Mouse (Mus musculus) limb, embryonic 12.5 days (tissue): Measurements from ENCODE around the gene Pm20d1. TPM values are rescaled to one million over a fixed set of nuclear protein-coding genes. Genes with fewer than 3 reads are reported as not detected.
A peak's percentile ranks its signal among the peaks of the same experiment; 100 is the strongest.

Experiments
- ATAC-seq: fragments of 200-750 bp; cut with Nextera tagmentation; 2 replicates; pipeline ENCODE4 v1.8.0; 2017; ENCODE audit warnings: low read depth, moderate TSS enrichment; ENCODE audit not compliant: insufficient number of reproducible peaks, insufficient read depth, low FRiP score, low TSS enrichment
- H3K27ac ChIP-seq: fragments of 300-500 bp; sonication (generic); 2 replicates; pipeline ENCODE4 v1.5.1; 2016; ENCODE audit warnings: mild to moderate bottlenecking, moderate library complexity
- H3K27me3 ChIP-seq: fragments of 300-500 bp; sonication (generic); 2 replicates; pipeline ENCODE4 v1.6.1; 2016; ENCODE audit warnings: mild to moderate bottlenecking, moderate library complexity
- H3K36me3 ChIP-seq: fragments of 300-500 bp; sonication (generic); 2 replicates; pipeline ENCODE4 v1.6.1; 2016; ENCODE audit warnings: mild to moderate bottlenecking, moderate library complexity
- H3K4me1 ChIP-seq: fragments of 300-500 bp; sonication (generic); replicated peaks from 2 replicates; pipeline ENCODE4 v1.6.1; 2016
- H3K4me2 ChIP-seq: fragments of 300-500 bp; sonication (generic); 2 replicates; pipeline ENCODE4 v1.6.1; 2016; ENCODE audit warnings: mild to moderate bottlenecking, moderate library complexity
- H3K4me3 ChIP-seq: fragments of 300-500 bp; sonication (generic); replicated peaks from 2 replicates; pipeline ENCODE4 v1.5.1; 2016; ENCODE audit warnings: mild to moderate bottlenecking
- H3K9ac ChIP-seq: fragments of 300-500 bp; sonication (generic); replicated peaks from 2 replicates; pipeline ENCODE4 v1.6.1; 2016; ENCODE audit warnings: mild to moderate bottlenecking, moderate library complexity
- H3K9me3 ChIP-seq: fragments of 300-500 bp; sonication (generic); 2 replicates; pipeline ENCODE4 v1.6.1; 2016; ENCODE audit warnings: mild to moderate bottlenecking, moderate library complexity
- WGBS: fragments of 180-500 bp; shearing (Covaris S2); methylation state at CpG from one replicate; pipeline ENCODE4 v1.1.7; 2016; 5-methylcytosine and 5-hydroxymethylcytosine counted together
- polyA plus RNA-seq: library from polyadenylated mRNA; unstranded; fragments of >200 nt; fragmentation: Nextera tagmentation; extraction: Ambion mirVana; gene quantifications from 2 replicates; pipeline ENCODE4 v1.2.1, GENCODE M21; 2016

Gene Pm20d1
- 1.7 and 2.5 TPM in 2 replicates for polyA plus RNA-seq

- Histone ChIP-seq H3K4me3 (peak within 1 kb of the TSS; percentile 35), H3K27me3 (no peaks in the 10 kb centered on the region), H3K4me1 (peaks cover 11% of the 10 kb centered on the region; the same call in 1 of the 2 replicates), H3K9ac (peak within 1 kb of the TSS; percentile 38; the same call in 1 of the 2 replicates), H3K4me2 (peak within 1 kb of the TSS; percentile 55), H3K36me3 (no peaks in the 10 kb centered on the region), H3K9me3 (no peaks in the 10 kb centered on the region), H3K27ac (no peak within 1 kb of the TSS)
- ATAC-seq = peak; percentile 37; the same call in 1 of the 2 replicates
- WGBS = 4% methylated on average over 26 of the region's 26 CpGs
Observed at GRCm38 (mm10) chr1:131797202-131797909, at the start of gene Pm20d1. Gene Pm20d1 (plus strand): TSS chr1:131797381.

GRCm38 (mm10) chr1:131747761-131748160, 49.4 kb upstream of the Pm20d1 start:
- Histone ChIP-seq H3K4me2 (no peak overlapping the region), H3K27ac (no peak overlapping the region), H3K27me3 (peaks cover 9% of the 10 kb centered on the region; the same call in 1 of the 2 replicates), H3K9ac (no peak overlapping the region), H3K36me3 (no peaks in the 10 kb centered on the region), H3K4me1 (peaks cover 4% of the 10 kb centered on the region; the same call in 1 of the 2 replicates), H3K4me3 (no peak overlapping the region), H3K9me3 (no peaks in the 10 kb centered on the region)
- 79% methylated on average over 2 of the region's 2 CpGs for WGBS
- ATAC-seq = no peak

GRCm38 (mm10) chr1:131748636-131749035, 48.5 kb upstream of the Pm20d1 start:
- Histone ChIP-seq H3K27me3 (peaks cover 9% of the 10 kb centered on the region; the same call in 1 of the 2 replicates), H3K27ac (no peak overlapping the region), H3K36me3 (no peaks in the 10 kb centered on the region), H3K4me2 (no peak overlapping the region), H3K9ac (no peak overlapping the region), H3K4me3 (no peak overlapping the region), H3K9me3 (no peaks in the 10 kb centered on the region), H3K4me1 (peaks cover 4% of the 10 kb centered on the region; the same call in 1 of the 2 replicates)
- WGBS = 70% methylated on average over 2 of the region's 2 CpGs
- ATAC-seq = no peak

- ATAC-seq = no peak
- H3K36me3 ChIP-seq = no peaks in the 10 kb centered on the region
- no peak overlapping the region for H3K27ac ChIP-seq
- H3K9ac ChIP-seq = no peak overlapping the region
- peaks cover 9% of the 10 kb centered on the region; the same call in 1 of the 2 replicates for H3K27me3 ChIP-seq
- H3K9me3 ChIP-seq = no peaks in the 10 kb centered on the region
- H3K4me2 ChIP-seq = no peak overlapping the region
- 70% methylated on average over 15 of the region's 15 CpGs for WGBS
- H3K4me3 ChIP-seq = no peak overlapping the region
- peaks cover 4% of the 10 kb centered on the region; the same call in 1 of the 2 replicates for H3K4me1 ChIP-seq
Observed at GRCm38 (mm10) chr1:131749706-131750545, 47.3 kb upstream of the Pm20d1 start.

- 74% methylated on average over 3 of the region's 3 CpGs for WGBS
- no peak overlapping the region for H3K4me3 ChIP-seq
- ATAC-seq = no peak
- H3K9me3 ChIP-seq = no peaks in the 10 kb centered on the region
- H3K36me3 ChIP-seq = no peaks in the 10 kb centered on the region
- peaks cover 9% of the 10 kb centered on the region; the same call in 1 of the 2 replicates for H3K27me3 ChIP-seq
- no peak overlapping the region for H3K27ac ChIP-seq
- peaks cover 4% of the 10 kb centered on the region; the same call in 1 of the 2 replicates for H3K4me1 ChIP-seq
- no peak overlapping the region for H3K4me2 ChIP-seq
- no peak overlapping the region for H3K9ac ChIP-seq
Observed at GRCm38 (mm10) chr1:131751181-131751890, 45.8 kb upstream of the Pm20d1 start.

- 81% methylated on average over 10 of the region's 10 CpGs for WGBS
- no peaks in the 10 kb centered on the region for H3K9me3 ChIP-seq
- H3K27me3 ChIP-seq = peaks cover 8% of the 10 kb centered on the region; the same call in 1 of the 2 replicates
- no peak overlapping the region for H3K27ac ChIP-seq
- no peak overlapping the region for H3K4me3 ChIP-seq
- no peak overlapping the region for H3K4me2 ChIP-seq
- H3K9ac ChIP-seq = no peak overlapping the region
- ATAC-seq = no peak
- H3K36me3 ChIP-seq = no peaks in the 10 kb centered on the region
- peaks cover 4% of the 10 kb centered on the region; the same call in 1 of the 2 replicates for H3K4me1 ChIP-seq
Observed at GRCm38 (mm10) chr1:131751891-131752311, 45.3 kb upstream of the Pm20d1 start.

GRCm38 (mm10) chr1:131754212-131754829, 42.9 kb upstream of the Pm20d1 start:
- no peak for ATAC-seq
- Histone ChIP-seq H3K27me3 (0 out of 2 replicates have a peak, but pooled peaks cover 6% of the 10 kb centered on the region), H3K36me3 (no peaks in the 10 kb centered on the region), H3K4me3 (no peak overlapping the region), H3K4me1 (peaks cover 4% of the 10 kb centered on the region; the same call in 1 of the 2 replicates), H3K4me2 (no peak overlapping the region), H3K9me3 (no peaks in the 10 kb centered on the region), H3K27ac (no peak overlapping the region), H3K9ac (no peak overlapping the region)
- 80% methylated on average over 3 of the region's 3 CpGs for WGBS

- H3K9me3 ChIP-seq = no peaks in the 10 kb centered on the region
- WGBS = 90% methylated on average over 4 of the region's 4 CpGs
Observed at GRCm38 (mm10) chr1:131754916-131755315, 42.3 kb upstream of the Pm20d1 start.

GRCm38 (mm10) chr1:131757211-131757610, 40.0 kb upstream of the Pm20d1 start:
- Histone ChIP-seq H3K4me2 (no peak overlapping the region), H3K4me3 (no peak overlapping the region), H3K9ac (no peak overlapping the region), H3K27me3 (0 out of 2 replicates have a peak, but pooled peaks cover 3% of the 10 kb centered on the region), H3K36me3 (no peaks in the 10 kb centered on the region), H3K27ac (no peak overlapping the region), H3K4me1 (no peaks in the 10 kb centered on the region), H3K9me3 (no peaks in the 10 kb centered on the region)
- 96% methylated on average over 6 of the region's 6 CpGs for WGBS
- ATAC-seq = no peak

More at GRCm38 (mm10) chr1:131754916-131755315, 42.3 kb upstream of the Pm20d1 start:
- H3K4me3 ChIP-seq = no peak overlapping the region
- peaks cover 4% of the 10 kb centered on the region; the same call in 1 of the 2 replicates for H3K4me1 ChIP-seq
- H3K27me3 ChIP-seq = 0 out of 2 replicates have a peak, but pooled peaks cover 6% of the 10 kb centered on the region
- no peak overlapping the region for H3K27ac ChIP-seq
- no peak overlapping the region for H3K4me2 ChIP-seq
- ATAC-seq = no peak
- no peaks in the 10 kb centered on the region for H3K36me3 ChIP-seq
- no peak overlapping the region for H3K9ac ChIP-seq

- Histone ChIP-seq H3K9ac (no peak overlapping the region), H3K4me1 (no peaks in the 10 kb centered on the region), H3K27ac (no peak overlapping the region), H3K4me3 (no peak overlapping the region), H3K36me3 (no peaks in the 10 kb centered on the region), H3K9me3 (no peaks in the 10 kb centered on the region), H3K4me2 (no peak overlapping the region), H3K27me3 (0 out of 2 replicates have a peak, but pooled peaks cover 3% of the 10 kb centered on the region)
- ATAC-seq = no peak
- 79% methylated on average over 7 of the region's 7 CpGs for WGBS
Observed at GRCm38 (mm10) chr1:131758796-131759195, 38.4 kb upstream of the Pm20d1 start.
